In the genomic region with DNA sequence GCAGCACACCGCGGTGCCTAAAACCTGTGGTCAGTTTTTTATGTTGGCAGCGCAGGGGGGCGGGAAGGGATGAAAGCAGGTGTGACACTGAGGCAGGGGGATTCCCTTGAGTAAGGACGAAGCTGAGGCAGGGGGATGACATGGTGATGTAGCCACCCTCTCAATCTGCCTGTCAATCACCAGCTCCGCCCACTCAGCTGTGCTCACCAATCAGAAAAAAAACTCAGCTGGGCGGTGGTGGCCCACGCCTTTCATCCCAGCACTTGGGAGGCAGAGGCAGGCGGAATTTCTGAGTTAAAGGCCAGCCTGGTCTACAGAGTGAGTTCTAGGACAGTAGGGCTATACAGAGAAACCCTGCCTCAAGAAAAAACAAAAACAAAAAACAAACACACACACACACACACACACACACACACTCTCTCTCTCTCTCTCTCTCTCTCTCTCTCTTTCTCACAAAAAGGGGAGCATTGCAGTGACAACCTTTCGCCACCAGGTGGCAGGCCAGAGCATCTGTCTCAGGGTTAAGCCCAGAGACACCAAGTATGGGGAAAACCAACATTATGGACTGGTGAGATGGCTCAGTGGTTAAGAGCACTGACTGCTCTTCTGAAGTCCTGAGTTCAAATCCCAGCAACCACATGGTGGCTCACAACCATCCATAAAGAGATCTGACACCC, we compare ENCODE assay signal across 10 mouse cellular contexts. TPM values are rescaled to one million over a fixed set of nuclear protein-coding genes. Genes with fewer than 3 reads are reported as not detected.
DNase-seq lines count a peak whose midpoint lies in the region; ATAC-seq lines count a peak whose summit lies in the region.
"Not testable (repeated sequence)": the region's sequence is repeated elsewhere in the genome, so short reads cannot be mapped to it uniquely, and the experiment has no call there.
"Had no signal": no experiment of that assay in that cellular context is flagged by ENCODE, and none has a peak within 500 bp of the region (broad histone marks: within the 10 kb centered on the region; RNA-seq: fewer than 3 reads in every experiment).

No protein-coding gene starts in this region.

- WGBS in intestine, embryonic 14.5 days, result 73% methylated on average over 10 of the region's 10 CpGs

- not testable (repeated sequence) for ATAC-seq in intestine, embryonic 14.5 days (replicated peaks; ENCODE audit: low FRiP score, low TSS enrichment, low read depth)

- H3K27me3 ChIP-seq in intestine, embryonic 14.5 days (replicated peaks; ENCODE audit: control insufficient read depth, insufficient read depth, low read length), result not testable (repeated sequence)

- peak; percentile 94 for DNase-seq in ZHBTc4 (ENCODE audit: low read depth, low spot score)
- peak; percentile 74 to 84 for DNase-seq in cerebellum, postnatal 14 days
- DNase-seq in gastrocnemius, adult 18-20 months (ENCODE audit: low spot score), result peak; percentile 80
- peak; percentile 82 for DNase-seq in intestine, embryonic 14.5 days (ENCODE audit: low spot score)
- peak; percentile 68 to 74 for DNase-seq in left cerebral cortex, postnatal 14 days (ENCODE audit: low spot score in 2 of 2)
- peak; percentile 84 for DNase-seq in mesoderm, embryonic 11.5 days (ENCODE audit: low read depth, low spot score)
- DNase-seq in skeletal muscle tissue, adult 2 months (ENCODE audit: low read depth, low spot score), result peak; percentile 45
- DNase-seq in urinary bladder, postnatal 36 days (ENCODE audit: low spot score in 2 of 2), result peak; percentile 73 to 80

- H3K4me1 ChIP-seq in intestine, embryonic 14.5 days (replicated peaks; ENCODE audit: control insufficient read depth, insufficient read depth, low read length), result not testable (repeated sequence)

- H3K4me2 ChIP-seq in intestine, embryonic 14.5 days (ENCODE audit: low read length), result not testable (repeated sequence)

- H3K36me3 ChIP-seq in intestine, embryonic 14.5 days (ENCODE audit: control insufficient read depth, insufficient read depth, low read length), result not testable (repeated sequence)

- H3K9ac ChIP-seq in intestine, embryonic 14.5 days (ENCODE audit: low read length), result not testable (repeated sequence)

- intact Hi-C loops in left cerebral cortex, postnatal 14 days (cut with DNase I), result not testable (repeated sequence)

- H3K27ac ChIP-seq in intestine, embryonic 14.5 days (ENCODE audit: low read depth), result not testable (repeated sequence)

- H3K4me3 ChIP-seq in intestine, embryonic 14.5 days (ENCODE audit: low read depth, low read length), result not testable (repeated sequence)

- H3K9me3 ChIP-seq in intestine, embryonic 14.5 days (ENCODE audit: control insufficient read depth, low read length), result not testable (repeated sequence)

RNA-seq across cellular contexts. Expression of gene Pum2, which starts 35.4 kb away (rescaled TPM):
- total RNA-seq in gastrocnemius, adult 18-20 months (2021), result 10 to 100 TPM; 76.3 to 92.5 TPM
- polyA plus RNA-seq in intestine, embryonic 14.5 days (2014; fragmentation: Nextera tagmentation; extraction: Ambion mirVana), result 59.2 and 71.8 TPM in 2 replicates
- 100 to 1,000 TPM; 155 to 160 TPM for total RNA-seq in left cerebral cortex, postnatal 14 days (2021)

RNA-seq across cellular contexts. Expression of gene Slc7a15, which starts 39.7 kb away (rescaled TPM):
- not detected for total RNA-seq in gastrocnemius, adult 18-20 months (2021)
- not detected in 2 replicates for polyA plus RNA-seq in intestine, embryonic 14.5 days (2014; fragmentation: Nextera tagmentation; extraction: Ambion mirVana)
- total RNA-seq in left cerebral cortex, postnatal 14 days (2021), result under 1 TPM in 1 of 2 experiments, not detected in 1; 0.23 TPM
- polyA plus RNA-seq: heart, embryonic 15.5 days; neural tube, embryonic 12.5 days had no signal
